Mouse (Mus musculus): Measurements from ENCODE around the gene 4930402H24Rik. TPM values are rescaled to one million over a fixed set of nuclear protein-coding genes. Genes with fewer than 3 reads are reported as not detected.

4930402H24Rik gene
- polyA plus RNA-seq, 1 experiment from 2014 or later, result 13.3 TPM

- H3K27me3 ChIP-seq (replicated peaks), result no peaks in the 10 kb centered on the region
- 58% methylated on average over 4 of the region's 4 CpGs for WGBS (ENCODE audit: insufficient replicate concordance)
- H3K4me3 ChIP-seq, result no peak overlapping the region
- H3K4me1 ChIP-seq, result no peaks in the 10 kb centered on the region
- H3K9me3 ChIP-seq (replicated peaks), result no peaks in the 10 kb centered on the region
- H3K9ac ChIP-seq, result no peak overlapping the region
- no peak overlapping the region for H3K4me2 ChIP-seq
- no peaks in the 10 kb centered on the region for H3K36me3 ChIP-seq
- H3K27ac ChIP-seq, result no peak overlapping the region
- ATAC-seq, result no peak
Measured at GRCm38 (mm10) chr2:130849688-130850087, 56.5 kb downstream of the 4930402H24Rik start.

GRCm38 (mm10) chr2:130848313-130848712, 57.9 kb downstream of the 4930402H24Rik start:
- Histone ChIP-seq H3K4me2 (no peak overlapping the region), H3K27ac (no peak overlapping the region), H3K36me3 (no peaks in the 10 kb centered on the region), H3K27me3 (replicated peaks) (peaks cover 5% of the 10 kb centered on the region), H3K9me3 (replicated peaks) (no peaks in the 10 kb centered on the region), H3K4me1 (no peaks in the 10 kb centered on the region), H3K4me3 (no peak overlapping the region), H3K9ac (no peak overlapping the region)
- WGBS (ENCODE audit: insufficient replicate concordance), result 60% methylated on average over 4 of the region's 4 CpGs
- no peak for ATAC-seq

- WGBS (ENCODE audit: insufficient replicate concordance), result 33% methylated on average over 2 of the region's 2 CpGs
- Histone ChIP-seq H3K9me3 (replicated peaks) (no peaks in the 10 kb centered on the region), H3K36me3 (no peaks in the 10 kb centered on the region), H3K4me3 (no peak overlapping the region), H3K4me1 (peaks cover 21% of the 10 kb centered on the region), H3K4me2 (no peak overlapping the region), H3K27ac (no peak overlapping the region), H3K27me3 (replicated peaks) (peaks cover 19% of the 10 kb centered on the region), H3K9ac (no peak overlapping the region)
- ATAC-seq, result no peak
Measured at GRCm38 (mm10) chr2:130843623-130844022, 62.6 kb downstream of the 4930402H24Rik start.

- Histone ChIP-seq H3K27ac (no peak overlapping the region), H3K27me3 (replicated peaks) (peaks cover 19% of the 10 kb centered on the region), H3K4me2 (peak overlapping the region; percentile 95), H3K9me3 (replicated peaks) (no peaks in the 10 kb centered on the region), H3K36me3 (peaks cover 8% of the 10 kb centered on the region), H3K4me3 (no peak overlapping the region; the same call in 1 of the 2 replicates), H3K9ac (no peak overlapping the region), H3K4me1 (peaks cover 26% of the 10 kb centered on the region)
- WGBS (ENCODE audit: insufficient replicate concordance), result 14% methylated on average over 4 of the region's 4 CpGs
- no peak for ATAC-seq
Measured at GRCm38 (mm10) chr2:130840846-130841245, 65.4 kb downstream of the 4930402H24Rik start.

- under 1% methylated on average over 76 of the region's 77 CpGs for WGBS (ENCODE audit: insufficient replicate concordance)
- peak overlapping the region; percentile 95 for H3K4me2 ChIP-seq
- H3K9me3 ChIP-seq (replicated peaks), result no peaks in the 10 kb centered on the region
- peaks cover 19% of the 10 kb centered on the region for H3K27me3 ChIP-seq (replicated peaks)
- peak overlapping the region; percentile 84 for H3K9ac ChIP-seq
- peak overlapping the region; percentile 80 for H3K27ac ChIP-seq
- H3K4me1 ChIP-seq, result peaks cover 26% of the 10 kb centered on the region
- peaks cover 11% of the 10 kb centered on the region for H3K36me3 ChIP-seq
- ATAC-seq, result peak; percentile 90
- peak overlapping the region; percentile 90 for H3K4me3 ChIP-seq
Measured at GRCm38 (mm10) chr2:130839874-130840661, 66.1 kb downstream of the 4930402H24Rik start.

GRCm38 (mm10) chr2:130839528-130839873, 66.7 kb downstream of the 4930402H24Rik start:
- Histone ChIP-seq H3K9me3 (replicated peaks) (no peaks in the 10 kb centered on the region), H3K4me2 (peak overlapping the region; percentile 95), H3K4me1 (peaks cover 26% of the 10 kb centered on the region), H3K27me3 (replicated peaks) (peaks cover 19% of the 10 kb centered on the region), H3K9ac (peak overlapping the region; percentile 84), H3K27ac (peak overlapping the region; percentile 80), H3K36me3 (peaks cover 11% of the 10 kb centered on the region), H3K4me3 (peak overlapping the region; percentile 90)
- ATAC-seq, result no peak; the same call in 1 of the 2 replicates
- under 1% methylated on average over 19 of the region's 19 CpGs for WGBS (ENCODE audit: insufficient replicate concordance)

GRCm38 (mm10) chr2:130839084-130839483, 67.1 kb downstream of the 4930402H24Rik start:
- ATAC-seq, result peak; percentile 10; the same call in 1 of the 2 replicates
- H3K4me1 ChIP-seq, result peaks cover 26% of the 10 kb centered on the region
- peak overlapping the region; percentile 84 for H3K9ac ChIP-seq
- H3K9me3 ChIP-seq (replicated peaks), result no peaks in the 10 kb centered on the region
- peak overlapping the region; percentile 95 for H3K4me2 ChIP-seq
- peaks cover 11% of the 10 kb centered on the region for H3K36me3 ChIP-seq
- peak overlapping the region; percentile 80 for H3K27ac ChIP-seq
- peak overlapping the region; percentile 90 for H3K4me3 ChIP-seq
- H3K27me3 ChIP-seq (replicated peaks), result peaks cover 19% of the 10 kb centered on the region
- 2% methylated on average over 10 of the region's 10 CpGs for WGBS (ENCODE audit: insufficient replicate concordance)

- H3K36me3 ChIP-seq, result peaks cover 11% of the 10 kb centered on the region
- 92% methylated on average over 1 of the region's 1 CpGs for WGBS (ENCODE audit: insufficient replicate concordance)
- no peaks in the 10 kb centered on the region for H3K9me3 ChIP-seq (replicated peaks)
- H3K9ac ChIP-seq, result no peak overlapping the region
- peaks cover 12% of the 10 kb centered on the region for H3K27me3 ChIP-seq (replicated peaks)
- H3K27ac ChIP-seq, result no peak overlapping the region
- no peak for ATAC-seq
- H3K4me3 ChIP-seq, result no peak overlapping the region
- no peak overlapping the region for H3K4me2 ChIP-seq
- peaks cover 26% of the 10 kb centered on the region for H3K4me1 ChIP-seq
Measured at GRCm38 (mm10) chr2:130838131-130838530, 68.1 kb downstream of the 4930402H24Rik start.

GRCm38 (mm10) chr2:130833699-130834098, 72.5 kb downstream of the 4930402H24Rik start:
- Histone ChIP-seq H3K27me3 (replicated peaks) (no peaks in the 10 kb centered on the region), H3K4me3 (no peak overlapping the region), H3K4me2 (no peak overlapping the region), H3K27ac (no peak overlapping the region), H3K4me1 (peaks cover 16% of the 10 kb centered on the region), H3K36me3 (peaks cover 17% of the 10 kb centered on the region), H3K9ac (no peak overlapping the region), H3K9me3 (replicated peaks) (no peaks in the 10 kb centered on the region)
- ATAC-seq, result no peak
- 59% methylated on average over 3 of the region's 3 CpGs for WGBS (ENCODE audit: insufficient replicate concordance)

GRCm38 (mm10) chr2:130832582-130832981, 73.6 kb downstream of the 4930402H24Rik start:
- Histone ChIP-seq H3K4me3 (no peak overlapping the region), H3K27me3 (replicated peaks) (no peaks in the 10 kb centered on the region), H3K9me3 (replicated peaks) (no peaks in the 10 kb centered on the region), H3K36me3 (peaks cover 17% of the 10 kb centered on the region), H3K27ac (no peak overlapping the region), H3K4me1 (peaks cover 10% of the 10 kb centered on the region), H3K4me2 (no peak overlapping the region), H3K9ac (no peak overlapping the region)
- WGBS (ENCODE audit: insufficient replicate concordance), result 28% methylated on average over 1 of the region's 1 CpGs
- ATAC-seq, result no peak

GRCm38 (mm10) chr2:130832012-130832411, 74.2 kb downstream of the 4930402H24Rik start:
- Histone ChIP-seq H3K4me1 (peaks cover 10% of the 10 kb centered on the region), H3K27me3 (replicated peaks) (no peaks in the 10 kb centered on the region), H3K27ac (no peak overlapping the region), H3K9ac (no peak overlapping the region), H3K9me3 (replicated peaks) (no peaks in the 10 kb centered on the region), H3K4me2 (no peak overlapping the region), H3K4me3 (no peak overlapping the region), H3K36me3 (peaks cover 12% of the 10 kb centered on the region)
- WGBS (ENCODE audit: insufficient replicate concordance), result 33% methylated on average over 2 of the region's 2 CpGs
- no peak for ATAC-seq

- Histone ChIP-seq H3K27ac (no peak overlapping the region), H3K27me3 (replicated peaks) (no peaks in the 10 kb centered on the region), H3K4me2 (no peak overlapping the region), H3K4me1 (peaks cover 10% of the 10 kb centered on the region), H3K36me3 (peaks cover 9% of the 10 kb centered on the region), H3K4me3 (no peak overlapping the region), H3K9me3 (replicated peaks) (no peaks in the 10 kb centered on the region), H3K9ac (no peak overlapping the region)
- no peak for ATAC-seq
- WGBS (ENCODE audit: insufficient replicate concordance), result 72% methylated on average over 3 of the region's 3 CpGs
Measured at GRCm38 (mm10) chr2:130830236-130830635, 76.0 kb downstream of the 4930402H24Rik start.
